Mouse (Mus musculus): Measurements from ENCODE around the gene Fgfr2.

GRCm38 (mm10) chr7:133163011-133163410 lies 39.9 kb upstream of the Fgfr2 start:
- TF ChIP-seq CHD2 (IDR thresholded peaks at IDR 0.05; ENCODE audit: low read depth, low read length) (no peak), ZNF384 (IDR thresholded peaks at IDR 0.05; ENCODE audit: low read depth, low read length) (no peak)
